Comparison of ENCODE assay signal across 12 mouse cellular contexts in the genomic region with DNA sequence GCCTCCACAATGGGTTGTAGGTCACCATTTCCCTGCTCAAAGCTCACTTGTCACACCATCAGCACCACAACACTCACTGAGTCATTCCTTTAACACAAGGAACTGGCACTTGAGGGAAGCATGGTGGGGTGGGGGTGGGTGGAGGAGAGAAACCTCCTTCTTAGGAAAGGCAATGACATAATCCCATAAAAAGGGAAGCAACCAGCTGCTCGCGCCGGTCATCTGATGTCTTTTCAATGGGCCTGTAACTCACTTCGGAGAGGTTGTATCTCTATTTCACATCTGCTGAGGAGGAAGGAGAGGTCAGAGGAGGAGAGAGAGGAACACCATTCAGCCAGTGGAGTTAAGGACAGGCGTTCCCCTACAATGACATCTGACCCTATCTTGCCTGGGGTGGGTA.
DNase-seq lines count a peak whose midpoint lies in the region; ATAC-seq and TF ChIP-seq lines count a peak whose summit lies in the region.
"Had no signal": no experiment of that assay in that cellular context is flagged by ENCODE, and none has a peak within 500 bp of the region (broad histone marks: within the 10 kb centered on the region; RNA-seq: fewer than 3 reads in every experiment).

No protein-coding gene starts in this region.

- H3K36me3 ChIP-seq in CH12.LX (replicated peaks in 1 of 2; ENCODE audit: control insufficient read depth in 1 of 2, insufficient read depth in 1 of 2, low read length in 1 of 2): no peaks in the 10 kb centered on the region

- H3K4me2 ChIP-seq in CH12.LX (ENCODE audit: insufficient read depth, low read depth, poor library complexity, severe bottlenecking): peak overlapping the region; percentile 7; the same call in 1 of the 2 replicates

- TF ChIP-seq POLR2A in CH12.LX (IDR thresholded peaks at IDR 0.05; ENCODE audit: low read depth, low read length): no peak

- ATAC-seq in granulocyte monocyte progenitor cell, adult 5-6 weeks (replicated peaks; ENCODE audit: poor library complexity, severe bottlenecking): peak; percentile 91
- peak; percentile 92 for ATAC-seq in megakaryocyte progenitor cell, adult 5-6 weeks (replicated peaks; ENCODE audit: poor library complexity)

- no peak overlapping the region for H3K4me3 ChIP-seq in CH12.LX (replicated peaks in 1 of 3; ENCODE audit: low read depth in 2 of 3, low read length in 2 of 3, poor library complexity in 1 of 3)

- TF ChIP-seq RAD21 in CH12.LX (IDR thresholded peaks at IDR 0.05; ENCODE audit: low read depth, low read length): no peak

- no peak overlapping the region for H3K9ac ChIP-seq in CH12.LX (ENCODE audit: insufficient read depth, low read depth)
- H3K9ac ChIP-seq: liver, embryonic 14.5 days had no signal

- TF ChIP-seq EP300 in CH12.LX (IDR thresholded peaks at IDR 0.05; ENCODE audit: low read length): no peak

- DNase-seq in heart, adult 9 months (ENCODE audit: low spot score in 2 of 2): peak; percentile 20 to 62
- no peak for DNase-seq in heart, postnatal 14 days
- DNase-seq in CH12.LX (ENCODE audit: extremely low read depth): peak; percentile 41
- DNase-seq in embryo, embryonic 11 days: no peak
- DNase-seq in urinary bladder, postnatal 36 days (ENCODE audit: low spot score in 2 of 2): no peak
- no peak for DNase-seq in thymus, postnatal 14 days
- DNase-seq: gastrocnemius, postnatal 10 days; kidney, adult 8-10 months; thymus, postnatal 4 days had no signal

- dilution Hi-C loops in CH12.LX (cut with MboI; ENCODE audit: extremely low pct_ligation_motif_present, extremely low pct_unique_long_range_greater_than_20kb, low sequenced_read_pairs): no loop called here

- in situ Hi-C loops in CH12.LX (cut with MboI; ENCODE audit: low pct_ligation_motif_present, low pct_unique_long_range_greater_than_20kb, low sequenced_read_pairs): no loop called here

- no peaks in the 10 kb centered on the region for H3K27me3 ChIP-seq in CH12.LX (replicated peaks)

- H3K9me3 ChIP-seq in CH12.LX (replicated peaks; ENCODE audit: low read length): no peaks in the 10 kb centered on the region

- H3K4me1 ChIP-seq in CH12.LX (ENCODE audit: control insufficient read depth in 1 of 2, insufficient read depth in 2 of 2): peaks cover 17 to 65% of the 10 kb centered on the region in 2 experiments

- intact Hi-C loops in heart, postnatal 14 days (cut with DNase I): loop anchor here (5.0 kb wide), 2 partner anchors 80 to 85 kb away; a partner anchor contains a TSS

- H3K79me2 ChIP-seq in CH12.LX (replicated peaks; ENCODE audit: control insufficient read depth, extremely low read depth, insufficient read depth, poor library complexity, severe bottlenecking): no peaks in the 10 kb centered on the region; the same call in 1 of the 2 replicates

- H3K27ac ChIP-seq in CH12.LX (ENCODE audit: insufficient read depth, low read depth): no peak overlapping the region
- H3K27ac ChIP-seq: liver, embryonic 14.5 days had no signal

- TF ChIP-seq CTCF in CH12.LX (conservative IDR thresholded peaks at IDR 0.05 in 1 of 2, IDR thresholded peaks at IDR 0.05 in 1 of 2; ENCODE audit: low read depth in 2 of 2, low read length in 2 of 2): no peak

TF ChIP-seq in CH12.LX, 34 proteins besides CTCF, POLR2A, EP300 and RAD21:
- peak; percentile 23; the same call in 1 of the 2 replicates for TF ChIP-seq BHLHE40 (IDR thresholded peaks at IDR 0.05; ENCODE audit: low read depth, low read length)
- peak; percentile 70 for TF ChIP-seq ETS1 (conservative IDR thresholded peaks at IDR 0.05; ENCODE audit: low read depth, low read length)
- TF ChIP-seq PAX5 (IDR thresholded peaks at IDR 0.05; ENCODE audit: low read length): no peak

Comparison
In these comparisons a context has a peak if more than half of its experiments do, and no peak if none do; other contexts are left out.
1. DNase-seq: peak in heart, adult 9 months (2 of 2) and CH12.LX (single experiment); none in heart, postnatal 14 days (0 of 2), embryo, embryonic 11 days (single experiment), urinary bladder, postnatal 36 days (0 of 2) and thymus, postnatal 14 days (single experiment).